Mouse (Mus musculus): ENCODE measurements at regions not wholly inside any gene's neighbourhood (a gene's known extent, or its start where the extent isn't known, plus 50 kb on each side); places are given as distances from the start of the nearest gene placed in this dataset.
A peak's percentile ranks its signal among the peaks of the same experiment; 100 is the strongest.

DNA sequence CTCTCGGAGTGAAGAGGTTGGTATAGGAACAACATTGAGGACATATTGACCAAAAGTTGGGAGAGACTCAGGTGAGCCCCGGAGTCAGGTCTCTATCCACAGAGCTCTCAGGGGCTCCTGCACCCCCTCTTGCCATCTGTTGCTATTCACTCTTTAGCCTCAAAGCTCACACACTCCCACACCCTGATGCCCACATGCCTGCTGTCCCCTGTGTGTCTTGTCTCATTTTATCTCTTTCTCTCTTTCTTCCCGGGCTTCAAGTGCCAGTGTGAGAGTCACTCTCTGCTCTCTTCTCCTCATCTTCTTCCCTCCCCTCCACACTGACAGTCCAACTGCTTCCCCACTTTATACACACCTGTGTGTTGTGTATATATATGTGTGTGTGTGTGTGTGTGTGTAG, 141.0 kb upstream of the Mdm1 start:
- DNase-seq = no peak

DNA sequence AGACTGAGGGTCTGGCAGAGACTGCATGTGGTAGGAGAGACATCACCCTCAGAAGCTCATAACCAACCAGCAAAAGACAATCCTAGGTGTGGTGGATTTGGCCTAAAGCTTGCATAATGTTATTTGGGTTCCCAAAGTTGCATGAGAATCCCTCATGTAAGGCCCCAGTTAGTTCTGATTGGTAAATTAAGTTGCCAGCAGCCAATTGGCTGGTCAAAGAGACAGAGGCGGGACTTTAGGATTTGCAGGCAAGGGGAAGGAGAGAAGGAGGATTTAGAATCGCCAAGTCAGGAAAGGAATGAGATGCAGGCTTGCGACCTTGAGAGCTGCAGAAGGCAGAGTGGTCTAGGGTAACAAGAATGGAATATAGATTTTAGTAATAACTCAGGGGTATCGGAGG, 140.1 kb upstream of the Mdm1 start:
- DNase-seq = no peak

- DNase-seq = no peak
Measured at GRCm38 (mm10) chr10:118001971-118002370, 139.6 kb upstream of the Mdm1 start.

DNA sequence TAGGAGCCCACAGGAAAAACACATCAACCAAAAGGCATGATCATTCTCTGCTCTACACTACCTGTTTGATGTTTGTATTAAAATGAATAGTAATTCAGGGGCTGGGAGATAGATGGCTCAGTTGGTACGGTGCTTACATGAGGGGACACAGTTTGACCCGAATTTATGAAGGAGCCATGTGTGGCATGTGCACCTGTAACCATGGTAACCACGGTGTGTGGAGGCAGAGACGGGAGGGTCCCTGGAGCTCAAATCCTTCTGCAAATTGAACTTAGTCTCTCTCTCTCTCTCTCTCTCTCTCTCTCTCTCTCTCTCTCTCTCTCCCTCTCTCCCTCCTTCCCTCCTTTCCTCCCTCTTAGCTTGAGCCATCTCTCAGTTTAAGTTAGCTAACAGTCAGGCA, 139.1 kb upstream of the Mdm1 start:
- DNase-seq = no peak

GRCm38 (mm10) chr10:118003179-118003578, 138.4 kb upstream of the Mdm1 start:
- no peak for DNase-seq

DNA sequence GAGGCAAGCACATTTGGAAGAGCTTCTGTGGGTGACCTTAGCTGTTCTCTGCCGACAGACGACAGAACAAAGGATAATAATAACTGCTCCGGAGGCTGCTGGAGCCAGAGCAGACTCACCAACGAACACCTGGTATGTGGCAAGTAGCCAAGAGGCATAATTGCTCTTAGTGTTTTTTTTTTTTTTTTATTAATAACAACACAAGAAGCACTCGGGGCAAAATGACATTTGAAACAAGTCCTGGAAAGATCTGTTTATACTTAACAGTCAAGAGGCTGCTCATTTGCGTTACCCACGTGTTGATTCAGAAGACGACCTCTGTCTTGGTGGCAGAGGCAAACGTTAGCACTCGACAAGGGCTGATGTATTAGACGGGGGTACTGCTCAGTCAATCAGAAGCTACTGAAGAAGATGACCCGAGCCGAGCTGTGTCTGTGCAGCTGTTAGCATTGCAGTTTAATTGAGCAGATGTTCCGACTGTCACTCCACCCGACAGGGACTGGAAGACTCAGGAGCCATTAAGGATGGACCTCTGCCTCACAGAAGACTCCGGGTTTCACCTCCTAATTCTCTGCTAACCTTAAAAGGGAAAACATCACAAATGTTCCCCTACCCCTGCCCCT, 137.8 kb upstream of the Mdm1 start:
- no peak for DNase-seq

- no peak for DNase-seq
Measured at GRCm38 (mm10) chr10:118004362-118004958, 137.2 kb upstream of the Mdm1 start.

GRCm38 (mm10) chr10:118006827-118007550, 134.6 kb upstream of the Mdm1 start:
- no peak for DNase-seq

- DNase-seq = no peak
Measured at GRCm38 (mm10) chr10:118007846-118008245, 133.8 kb upstream of the Mdm1 start.

DNA sequence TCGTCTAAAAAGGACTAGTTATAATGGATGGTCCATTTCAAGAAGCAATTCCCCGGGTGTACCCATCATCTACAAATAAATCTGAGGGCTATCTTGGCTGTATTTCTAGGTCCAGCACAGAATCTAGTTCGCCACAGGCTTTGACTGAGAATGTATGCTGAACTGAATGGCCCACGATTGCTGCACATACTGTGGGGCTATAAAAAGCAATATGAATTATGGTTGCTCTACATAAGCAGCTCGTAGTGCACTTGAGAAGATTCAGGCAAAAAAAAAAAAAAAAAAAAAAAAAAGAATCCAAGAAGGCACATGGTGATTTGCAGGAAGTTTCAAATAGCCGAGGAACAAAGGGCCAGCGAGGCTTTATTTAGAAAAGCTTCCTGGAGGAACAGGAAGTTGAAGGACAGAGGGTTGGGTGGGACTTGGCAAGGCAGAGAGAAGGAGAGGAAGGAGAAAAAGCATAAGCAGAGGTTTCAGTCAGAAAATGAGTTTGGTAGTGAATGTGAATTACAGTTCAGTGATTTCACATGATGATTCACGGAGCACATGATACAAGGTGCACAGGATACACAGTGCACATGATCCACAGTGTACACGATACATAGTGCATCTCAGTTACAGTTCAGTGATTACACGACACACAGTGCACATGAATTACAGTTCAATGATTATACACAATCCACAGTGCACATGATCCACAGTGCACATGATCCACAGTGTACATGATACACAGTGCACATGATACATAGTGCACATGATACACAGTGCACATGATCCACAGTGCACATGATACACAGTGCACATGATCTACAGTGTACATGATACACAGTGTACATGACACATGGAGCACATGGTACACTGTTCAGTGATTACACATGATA, 129.7 kb upstream of the Mdm1 start:
- DNase-seq = no peak

DNA sequence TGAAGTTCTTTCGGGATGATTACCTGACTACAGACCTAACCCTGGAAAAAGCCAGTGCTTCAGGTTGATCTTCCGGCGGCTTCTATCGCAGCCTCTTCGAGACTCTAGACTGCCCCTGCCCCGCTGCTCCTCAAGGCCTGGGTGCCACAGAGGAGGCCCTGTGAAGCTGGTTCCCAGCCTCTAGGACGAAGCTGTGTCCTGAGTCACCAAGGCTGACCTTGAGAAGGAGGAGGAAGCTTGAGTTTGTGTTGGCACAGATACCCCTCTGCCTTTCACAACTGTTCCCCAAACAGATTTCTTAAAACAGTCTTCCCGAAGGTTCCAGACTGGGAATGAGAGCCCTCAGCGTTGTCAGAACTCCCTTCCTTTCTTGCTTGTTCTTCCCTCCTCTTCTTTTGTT, 112.8 kb upstream of the Mdm1 start:
- DNase-seq = peak; percentile 84

- no peak for DNase-seq
Measured at GRCm38 (mm10) chr10:118034401-118034800, 107.2 kb upstream of the Mdm1 start.

DNA sequence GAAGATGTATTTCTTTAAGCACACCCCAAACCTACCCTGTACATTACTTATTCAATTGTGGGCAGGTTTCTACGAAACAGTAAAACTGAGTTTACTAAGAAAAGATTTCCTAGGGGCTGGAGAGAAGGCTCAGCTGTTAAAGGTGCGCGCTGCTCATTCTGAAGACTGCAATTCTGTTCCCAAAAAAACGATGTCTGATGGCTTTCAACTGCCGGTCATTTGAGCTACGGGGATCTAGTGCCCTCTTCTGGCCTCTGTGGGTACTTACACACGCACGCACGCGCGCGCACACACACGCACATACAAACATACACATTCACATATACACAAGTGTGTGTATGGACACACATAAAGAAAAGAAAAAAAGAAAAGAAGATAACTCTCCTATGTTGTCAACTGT, 106.6 kb upstream of the Mdm1 start:
- DNase-seq = no peak

DNA sequence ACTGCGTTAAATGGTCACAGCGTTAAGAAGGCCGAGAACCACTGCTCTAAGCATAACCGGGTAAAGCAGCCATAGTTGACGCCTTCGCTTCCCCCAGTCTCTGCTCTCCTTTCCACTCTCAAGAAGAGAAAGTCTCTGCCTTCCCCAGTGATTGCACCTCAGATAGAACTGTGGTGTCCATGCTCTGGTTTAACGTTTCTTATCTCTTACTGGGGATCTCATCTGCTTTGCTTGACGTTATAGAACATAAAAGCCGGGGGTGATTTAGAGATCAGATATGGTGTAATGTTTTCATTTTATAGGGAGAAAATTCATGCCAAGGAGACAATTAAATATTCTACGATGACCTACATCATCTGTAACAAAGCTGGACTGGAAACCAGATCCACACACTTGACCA, 103.1 kb upstream of the Mdm1 start:
- DNase-seq = no peak

GRCm38 (mm10) chr10:118039056-118039455, 102.6 kb upstream of the Mdm1 start:
- DNase-seq = no peak

- DNase-seq = no peak
Measured at GRCm38 (mm10) chr10:118041068-118041467, 100.5 kb upstream of the Mdm1 start.

DNA sequence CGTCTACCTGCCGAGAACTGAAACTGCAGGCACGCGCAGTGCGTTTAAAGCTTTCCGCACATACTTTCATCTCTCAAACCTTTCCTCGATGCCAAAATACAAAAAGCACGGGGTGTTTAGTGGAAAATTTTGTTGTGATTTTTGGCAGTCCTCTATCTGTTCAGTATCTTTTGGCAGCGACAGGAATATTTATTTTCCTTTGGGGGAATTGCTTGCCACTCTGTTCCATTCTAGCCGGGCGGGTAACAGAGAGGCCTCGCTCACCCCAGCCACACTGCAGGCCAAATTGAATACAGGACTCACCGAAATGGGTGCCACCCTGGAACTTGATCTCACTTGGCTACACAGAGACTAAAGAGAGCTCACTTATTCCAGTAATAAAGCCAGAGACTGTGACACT, 97.8 kb upstream of the Mdm1 start:
- DNase-seq = no peak

- no peak for DNase-seq
Measured at GRCm38 (mm10) chr10:118044840-118045239, 96.8 kb upstream of the Mdm1 start.

GRCm38 (mm10) chr10:118045427-118045826, 96.2 kb upstream of the Mdm1 start:
- no peak for DNase-seq

DNA sequence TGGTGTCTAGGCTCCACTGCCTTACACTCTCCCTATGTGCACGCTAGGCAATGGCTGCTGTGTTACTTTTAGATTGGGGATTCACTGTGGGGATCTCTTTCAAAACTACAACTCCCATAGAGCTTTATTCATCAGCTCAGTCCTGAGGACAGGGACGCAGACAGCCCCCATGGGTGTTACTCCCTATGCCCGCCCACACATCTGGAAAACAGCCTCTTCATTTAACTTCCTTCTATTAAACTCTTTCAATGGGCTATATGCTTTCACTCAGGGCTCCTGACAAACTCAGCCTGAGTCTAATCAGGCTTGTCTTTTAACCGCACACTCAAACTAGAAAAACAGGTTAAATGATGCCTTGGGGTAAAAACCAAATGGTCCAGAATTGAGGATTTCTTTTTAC, 95.3 kb upstream of the Mdm1 start:
- DNase-seq = no peak

DNA sequence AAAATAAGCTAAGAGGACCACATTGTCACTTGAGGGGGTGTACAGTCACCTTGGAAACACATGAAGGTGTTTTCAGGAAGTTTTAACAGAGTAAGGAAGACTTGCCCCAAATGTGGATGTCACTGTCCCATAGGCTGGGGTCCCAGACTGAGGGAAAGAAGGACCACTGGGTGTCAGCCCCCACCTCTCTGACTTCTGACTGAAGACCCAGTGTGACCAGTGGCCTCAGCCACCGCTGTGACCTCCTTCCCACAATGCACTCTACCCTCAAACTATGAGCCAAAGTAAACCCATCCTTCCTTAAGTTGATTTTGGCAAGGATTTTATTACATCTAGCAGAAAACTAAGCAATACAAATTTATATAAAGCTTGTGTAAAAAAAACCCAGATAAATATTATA, 94.8 kb upstream of the Mdm1 start:
- no peak for DNase-seq

DNA sequence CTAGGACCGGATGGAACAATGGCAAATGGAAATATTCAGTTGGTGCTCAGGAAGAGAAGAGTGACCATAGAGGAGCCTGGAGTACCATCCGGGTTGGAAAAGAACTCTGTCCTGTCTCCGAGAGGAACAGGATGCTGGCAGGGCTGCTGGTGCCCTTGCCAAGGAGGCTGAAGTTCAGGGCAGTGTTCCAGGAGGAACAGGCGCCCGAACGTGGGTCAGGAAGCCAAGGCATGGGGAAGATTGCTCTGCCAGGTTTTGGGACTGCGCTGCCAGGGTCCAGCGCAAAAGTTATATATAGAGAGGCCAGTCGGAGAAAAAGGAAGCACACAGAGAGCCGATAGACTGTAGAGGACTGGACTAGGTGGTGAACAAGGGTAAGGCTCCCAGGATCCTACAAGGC, 92.3 kb upstream of the Mdm1 start:
- peak; percentile 84 for DNase-seq

DNA sequence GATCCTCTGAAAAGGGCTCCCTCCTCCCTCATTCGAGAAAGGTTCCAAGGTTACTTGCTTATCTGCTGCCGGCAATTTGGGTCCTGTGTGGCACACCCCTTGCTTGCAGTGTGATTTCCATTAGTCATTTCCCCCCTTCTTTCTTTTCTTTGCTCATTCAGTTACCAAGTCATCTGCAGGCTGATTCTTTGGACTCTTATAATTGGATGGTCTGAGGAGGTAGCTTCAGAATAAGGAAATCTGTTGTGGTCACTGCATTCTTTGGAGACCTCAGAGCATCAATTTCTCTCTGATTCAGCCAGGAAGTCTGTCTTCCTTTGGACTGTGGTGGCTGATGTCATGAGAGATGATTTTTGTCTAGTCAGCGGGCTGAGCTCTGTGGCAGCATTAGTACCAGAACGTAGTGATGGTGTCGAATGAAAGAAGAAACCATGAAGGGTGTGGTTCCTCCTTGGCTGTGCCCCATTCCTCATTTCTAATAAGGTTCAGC, 91.4 kb upstream of the Mdm1 start:
- no peak for DNase-seq

Measured in adrenal gland, adult 8-10 months (tissue).